Mouse (Mus musculus): Measurements from ENCODE around the gene Psmb7. TPM values are rescaled to one million over a fixed set of nuclear protein-coding genes. Genes with fewer than 3 reads are reported as not detected.

Psmb7 gene
- total RNA-seq, 2 experiments from 2014 or later, result 213 to 217 TPM

DNA sequence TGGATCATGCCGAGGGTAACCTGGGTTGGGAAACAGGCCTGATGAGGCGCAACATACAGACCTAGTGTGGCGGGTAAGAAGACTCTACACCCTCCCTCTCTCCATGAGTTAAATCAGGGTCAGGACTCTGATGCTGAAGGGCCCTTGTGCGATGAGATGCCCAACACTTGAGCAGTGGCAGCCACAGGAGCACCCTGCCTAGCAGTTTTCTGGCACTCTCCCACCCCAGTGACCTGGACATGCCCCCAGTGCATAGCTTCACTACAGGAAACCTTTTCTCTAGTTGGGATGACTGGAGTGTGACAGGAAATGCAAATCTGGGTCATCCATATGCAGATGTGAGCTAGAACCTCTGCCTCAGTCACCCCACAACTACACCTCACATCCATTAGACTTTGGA, 88.2 kb downstream of the Psmb7 start:
- intact Hi-C loops (cut with DNase I), result no loop called here
- DNase-seq (ENCODE audit: low spot score in 2 of 2), result no peak

DNA sequence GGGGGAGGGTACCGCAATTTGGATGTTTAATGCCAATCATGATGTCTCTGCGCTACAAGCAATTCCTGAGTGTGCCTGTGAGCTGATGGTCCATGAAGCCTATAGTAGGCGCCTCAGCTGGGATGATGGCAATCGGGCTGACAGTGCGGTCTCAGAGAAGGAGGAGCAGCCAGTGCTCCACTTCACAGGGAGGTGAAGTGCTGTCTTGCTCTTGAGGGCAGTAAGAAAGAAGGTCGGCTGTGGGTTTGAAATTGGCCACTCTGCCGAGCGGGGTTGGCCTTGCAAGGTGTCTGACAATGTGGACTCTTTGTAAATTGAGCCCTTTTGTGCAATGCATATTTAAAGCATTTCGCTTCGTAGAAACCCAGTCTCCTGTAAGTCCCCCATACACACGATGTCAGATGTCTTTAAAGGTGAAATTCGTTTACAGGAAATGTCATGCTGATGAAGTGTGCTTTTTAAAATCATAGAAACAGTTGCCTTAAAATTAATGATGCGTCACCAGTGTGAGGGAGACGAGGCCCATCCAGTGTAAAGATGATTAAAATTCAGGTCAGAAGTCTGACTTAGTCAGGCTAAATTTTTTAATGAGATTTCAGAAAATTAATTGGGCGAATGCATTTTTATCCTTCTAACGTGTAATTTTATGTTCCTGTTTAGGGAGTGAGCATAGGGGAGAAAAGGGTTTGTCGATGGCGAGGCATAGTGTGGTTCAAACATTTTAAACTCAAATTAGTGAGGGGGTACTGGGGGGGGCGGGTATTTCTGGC, 89.5 kb downstream of the Psmb7 start:
- no peak for DNase-seq (ENCODE audit: low spot score in 2 of 2)
- intact Hi-C loops (cut with DNase I), result no loop called here

DNA sequence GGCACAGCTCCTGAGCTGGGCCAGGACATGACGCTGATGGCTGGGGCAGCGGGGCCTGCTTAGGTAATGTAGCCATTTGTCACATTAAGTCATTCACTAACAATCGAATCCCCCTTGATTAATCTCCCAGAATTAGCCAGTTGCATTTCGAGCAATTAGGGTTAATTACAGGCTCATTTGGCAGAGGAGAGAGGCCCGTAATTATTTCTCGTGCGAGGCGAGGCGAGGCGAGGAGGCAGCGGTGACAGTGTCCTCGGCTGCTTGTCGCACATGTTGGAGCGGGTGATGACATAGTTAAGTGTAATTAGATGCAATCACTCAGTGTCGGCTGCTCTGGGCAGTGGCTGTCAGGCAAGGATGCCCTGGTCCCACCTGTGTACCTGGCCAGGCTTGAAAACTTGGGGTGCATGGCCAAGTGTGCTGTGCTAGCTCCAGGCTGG, 91.9 kb downstream of the Psmb7 start:
- intact Hi-C loops (cut with DNase I), result no loop called here
- no peak for DNase-seq (ENCODE audit: low spot score in 2 of 2)

DNA sequence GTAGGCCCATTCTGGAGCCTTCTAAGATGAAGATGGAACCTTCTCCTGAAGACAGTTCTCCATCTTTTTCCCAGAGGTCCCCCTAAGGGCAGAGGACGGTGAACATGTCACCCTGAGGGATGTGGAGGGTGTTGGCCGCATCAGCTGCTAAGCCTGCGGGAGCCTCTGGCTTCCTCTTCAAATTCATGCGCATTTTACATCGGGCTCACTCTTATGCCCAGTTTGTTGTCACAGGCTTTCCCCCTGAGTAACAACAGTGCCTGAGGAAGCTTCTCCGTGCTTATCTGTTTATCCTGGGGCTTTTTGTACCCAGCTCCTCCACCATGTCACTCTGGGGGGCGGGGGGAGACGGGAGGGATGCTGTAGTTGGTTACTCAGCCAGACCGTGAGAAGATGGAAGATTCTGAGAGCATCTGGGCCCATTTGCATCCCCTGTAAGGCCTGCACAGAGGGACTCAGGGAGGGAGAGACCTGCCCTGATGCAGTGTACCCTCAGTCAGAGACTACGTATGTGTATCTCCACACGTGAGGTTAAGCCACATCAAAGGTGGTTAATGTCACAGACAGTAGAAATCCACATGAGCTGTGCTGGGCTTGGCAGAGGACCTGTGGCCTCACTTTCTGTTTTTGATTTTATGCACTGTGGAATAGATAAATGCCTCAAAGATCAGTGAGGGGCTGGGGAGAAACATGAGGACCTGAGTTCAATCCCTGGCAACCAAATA, 95.9 kb downstream of the Psmb7 start:
- intact Hi-C loops (cut with DNase I), result no loop called here
- no peak for DNase-seq (ENCODE audit: low spot score in 2 of 2)

DNA sequence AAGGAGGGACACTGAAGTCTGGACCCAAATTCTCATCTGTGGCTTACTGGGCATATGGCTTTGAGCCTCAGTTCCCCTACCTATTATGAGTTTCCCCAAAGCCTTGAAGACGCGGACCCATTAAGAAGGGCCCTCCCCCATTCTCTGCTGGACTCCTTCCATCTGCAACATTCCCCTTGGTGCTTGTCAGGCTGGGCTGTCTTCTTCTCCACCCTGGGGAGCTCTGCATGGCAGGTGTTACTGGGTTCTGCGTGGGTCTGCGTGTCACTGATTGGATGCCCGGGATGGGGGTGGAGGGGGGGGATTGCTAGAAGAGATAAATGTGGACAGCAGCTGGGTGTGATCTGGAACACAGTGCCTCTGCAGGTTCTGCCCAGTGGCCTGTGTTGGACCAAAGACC, 97.1 kb downstream of the Psmb7 start:
- no peak for DNase-seq (ENCODE audit: low spot score in 2 of 2)
- intact Hi-C loops (cut with DNase I), result no loop called here

DNA sequence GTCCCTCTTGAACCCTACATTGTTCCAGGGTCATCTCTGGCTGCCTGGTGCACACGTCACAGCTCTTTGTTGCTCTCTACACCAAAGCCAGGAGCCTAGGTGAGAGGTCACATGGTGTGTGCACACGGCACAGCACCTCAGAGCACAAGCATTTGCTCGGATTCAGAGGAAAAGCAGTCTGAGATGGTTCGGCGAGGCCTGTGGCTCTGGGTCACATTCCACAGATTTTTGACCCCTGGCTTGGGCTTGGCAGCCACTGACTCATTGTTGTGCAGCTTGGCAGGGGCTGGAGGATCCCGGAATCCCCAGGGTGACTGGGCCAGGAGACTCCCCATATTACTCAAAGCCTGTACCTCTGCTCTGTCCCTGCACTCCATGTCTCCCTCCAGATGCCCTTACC, 97.7 kb downstream of the Psmb7 start:
- intact Hi-C loops (cut with DNase I), result no loop called here
- no peak for DNase-seq (ENCODE audit: low spot score in 2 of 2)

DNA sequence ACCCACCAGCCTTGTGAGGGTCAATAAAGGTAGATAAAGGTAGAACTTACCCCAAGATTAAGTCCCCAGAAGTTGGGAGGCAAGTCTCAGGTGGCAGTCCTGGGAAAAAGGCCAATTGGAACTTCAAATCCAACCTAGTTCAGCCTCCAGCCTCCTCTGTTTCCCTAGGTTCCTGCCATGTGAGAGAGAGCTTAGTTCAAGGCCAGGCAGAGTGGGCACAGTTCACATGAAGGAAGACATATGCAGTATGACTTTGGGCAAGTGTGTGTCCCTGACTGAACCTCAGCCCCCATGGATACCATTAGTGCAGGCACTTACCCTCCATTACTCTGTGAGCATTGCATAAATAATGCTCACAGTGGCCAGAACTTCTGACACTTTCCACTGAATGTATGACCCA, 98.2 kb downstream of the Psmb7 start:
- intact Hi-C loops (cut with DNase I), result no loop called here
- DNase-seq (ENCODE audit: low spot score in 2 of 2), result no peak

DNA sequence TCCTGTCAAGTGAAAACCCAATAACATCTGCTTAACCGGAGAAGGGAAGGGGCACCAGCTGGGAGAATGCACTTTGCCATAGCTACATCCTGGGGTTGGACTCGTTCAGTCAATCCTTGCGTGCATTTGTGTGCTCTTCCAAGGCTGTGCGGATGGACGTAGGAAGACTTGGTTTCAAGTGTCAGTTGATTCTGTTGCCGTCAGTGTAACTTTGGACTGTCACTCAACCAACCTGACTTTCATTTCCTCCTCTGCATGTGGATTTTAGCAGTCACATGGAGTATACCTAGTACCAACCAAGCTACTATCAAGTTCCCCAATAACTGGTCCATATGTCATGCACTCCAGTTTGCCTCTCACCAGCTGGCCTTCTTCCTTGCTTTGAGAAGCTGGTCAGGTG, 98.9 kb downstream of the Psmb7 start:
- intact Hi-C loops (cut with DNase I), result no loop called here
- DNase-seq (ENCODE audit: low spot score in 2 of 2), result no peak

DNA sequence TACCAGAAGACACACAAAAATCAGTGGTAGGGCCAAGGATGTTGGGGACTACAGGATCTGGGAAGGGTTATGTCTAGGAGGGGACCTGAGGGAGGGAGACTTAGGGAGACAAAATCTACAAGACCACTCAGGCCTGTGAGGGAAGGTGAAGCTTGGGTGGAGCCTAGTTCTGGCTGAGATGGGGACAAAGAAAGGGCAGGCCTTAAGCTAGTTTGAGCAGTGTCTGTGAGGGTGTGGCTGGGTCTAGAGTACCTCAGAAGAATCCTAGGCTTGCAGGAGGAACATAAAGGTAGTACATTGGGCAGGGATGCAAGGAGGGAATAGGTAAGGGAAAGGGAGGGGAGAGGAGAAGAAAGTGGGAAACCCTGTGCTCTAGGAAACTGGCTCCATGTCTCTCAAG, 99.5 kb downstream of the Psmb7 start:
- no peak for DNase-seq (ENCODE audit: low spot score in 2 of 2)
- intact Hi-C loops (cut with DNase I), result no loop called here

DNA sequence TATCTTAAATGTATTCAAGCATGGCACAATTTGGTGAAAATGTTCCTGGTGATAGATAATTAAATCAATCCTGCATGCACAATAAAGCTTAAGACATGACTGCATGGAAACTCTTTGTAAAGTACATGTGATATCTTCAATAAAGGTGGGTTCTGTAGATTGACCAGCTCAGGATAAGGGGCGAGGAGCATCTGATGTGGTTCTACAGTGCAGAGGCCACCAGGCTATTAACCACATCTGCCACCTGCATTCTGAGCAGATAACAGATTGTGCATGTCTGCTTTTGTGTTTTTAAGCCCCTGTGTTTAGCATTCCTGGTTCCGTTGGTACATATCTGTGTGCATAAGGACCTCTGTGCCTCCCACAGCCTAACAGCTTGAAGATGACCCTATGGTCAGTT, 100.7 kb downstream of the Psmb7 start:
- intact Hi-C loops (cut with DNase I), result no loop called here

DNA sequence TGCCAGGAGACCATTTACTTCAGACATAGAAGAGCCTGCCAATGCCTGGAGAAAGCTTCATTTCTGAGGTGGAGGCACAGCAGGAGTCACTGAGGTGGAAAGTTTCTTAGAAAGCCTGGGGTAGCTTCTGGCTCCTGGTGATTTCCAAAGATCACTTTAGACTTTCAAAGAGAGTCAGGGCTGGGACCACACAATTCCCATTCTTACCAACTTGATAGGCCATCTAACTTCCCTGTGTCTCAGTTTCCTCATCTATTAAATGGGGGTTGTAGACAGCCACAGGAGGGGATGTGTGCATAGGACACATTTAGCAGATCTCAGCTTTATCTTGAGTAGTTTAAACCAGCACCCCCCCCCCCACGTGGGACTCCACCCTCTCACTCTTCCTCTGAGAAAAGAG, 101.5 kb downstream of the Psmb7 start:
- intact Hi-C loops (cut with DNase I), result no loop called here

More for the DNA sequence above, 100.7 kb downstream of the Psmb7 start:
- DNase-seq (ENCODE audit: low spot score in 2 of 2), result no peak

DNA sequence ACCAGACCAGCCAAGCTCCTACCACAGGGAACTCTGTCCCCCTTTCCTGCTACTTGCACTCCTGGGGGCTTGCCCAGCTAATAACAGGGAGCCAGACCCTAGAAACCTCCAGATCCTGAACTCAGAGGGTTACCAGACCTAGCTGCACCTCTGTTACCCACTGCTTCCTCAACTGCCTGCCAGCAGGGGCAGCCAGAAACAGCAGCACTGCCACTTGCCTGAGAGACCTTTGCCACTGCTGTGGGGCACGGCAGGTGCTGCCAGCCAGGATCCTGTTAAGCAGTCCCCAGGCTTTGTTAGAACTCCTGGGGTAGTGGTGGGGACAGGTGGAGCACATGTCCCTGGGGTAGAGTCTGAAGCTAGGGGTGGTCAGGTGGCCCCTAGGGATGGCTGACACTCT, 102.3 kb downstream of the Psmb7 start:
- no peak for DNase-seq (ENCODE audit: low spot score in 2 of 2)
- intact Hi-C loops (cut with DNase I), result no loop called here

More for the DNA sequence above, 101.5 kb downstream of the Psmb7 start:
- DNase-seq (ENCODE audit: low spot score in 2 of 2), result no peak

DNA sequence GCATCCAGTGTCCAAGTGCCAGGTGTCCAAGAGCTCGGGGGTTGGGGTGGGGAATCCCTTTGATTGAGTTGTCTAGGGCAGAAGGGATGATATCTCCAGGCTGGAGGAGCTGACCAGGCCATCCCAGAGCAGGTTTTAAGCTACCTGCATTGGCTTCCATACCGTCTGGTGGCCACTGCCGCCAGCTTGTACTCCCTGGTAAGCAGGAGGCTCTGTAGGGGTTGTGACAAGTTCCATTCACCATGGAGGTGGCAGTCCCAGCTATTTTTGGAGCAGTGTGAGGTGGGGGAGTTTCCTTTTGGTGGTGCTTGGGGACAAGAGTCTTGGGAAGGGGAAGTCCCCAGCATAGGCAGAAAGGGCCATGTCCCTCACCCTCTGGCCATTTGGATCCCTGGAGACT, 102.8 kb downstream of the Psmb7 start:
- intact Hi-C loops (cut with DNase I), result no loop called here
- no peak for DNase-seq (ENCODE audit: low spot score in 2 of 2)

DNA sequence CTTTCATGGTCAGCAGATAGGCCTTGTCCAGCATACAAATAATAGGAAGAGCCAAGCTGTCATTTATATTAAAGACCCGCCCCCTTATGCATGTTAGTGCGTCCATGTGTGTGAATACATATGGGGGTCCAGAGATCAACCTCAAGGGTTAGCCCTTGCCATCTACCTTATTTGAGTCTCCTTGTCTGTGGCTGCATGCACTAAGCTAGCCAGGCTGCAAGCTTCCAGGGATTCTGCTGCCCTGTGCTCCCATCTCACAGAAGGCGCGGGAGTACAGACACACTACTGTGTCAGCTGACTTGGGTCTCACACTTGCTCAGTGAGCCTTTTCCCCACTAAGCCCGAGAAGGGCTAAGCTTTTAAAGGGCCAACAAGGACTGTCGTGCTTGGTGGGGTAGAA, 103.2 kb downstream of the Psmb7 start:
- DNase-seq (ENCODE audit: low spot score in 2 of 2), result no peak
- intact Hi-C loops (cut with DNase I), result no loop called here

DNA sequence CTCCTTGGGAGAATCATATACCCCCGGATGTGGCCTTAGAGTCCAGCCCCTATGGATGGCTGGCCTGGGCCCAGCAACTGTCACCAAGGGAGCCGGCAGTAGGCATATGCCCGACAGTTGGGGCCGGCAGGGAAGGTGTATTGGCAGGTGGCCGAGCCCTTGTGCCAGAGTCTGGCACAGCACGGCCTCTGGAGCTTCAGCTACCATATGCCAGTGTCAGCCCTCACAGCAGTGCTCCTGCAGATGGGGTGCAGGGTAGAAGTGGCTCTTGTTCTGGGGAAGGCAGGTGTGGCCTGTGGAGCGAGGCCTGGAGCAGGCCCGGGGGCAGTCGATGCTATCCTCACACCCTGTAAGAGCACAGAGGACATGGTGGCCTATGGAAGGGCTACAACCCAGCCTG, 104.2 kb downstream of the Psmb7 start:
- intact Hi-C loops (cut with DNase I), result no loop called here

More for the DNA sequence above, 104.2 kb downstream of the Psmb7 start:
- DNase-seq (ENCODE audit: low spot score in 2 of 2), result no peak

Small RNAs within 50 kb of the gene (microRNA-seq; reads per million reads assigned to microRNA genes)
- gene Gm27634, result 0 reads per million in 2 experiments

Other genes with a start within 250 kb of the Psmb7 start
- gene Nek6, start 132.4 kb downstream of the Psmb7 start, total RNA-seq (2021), result 10 to 100 TPM; 29.4 to 29.8 TPM
- gene Nr5a1, start 70.5 kb upstream of the Psmb7 start, total RNA-seq (2021), result not detected

All from left cerebral cortex, postnatal 25 days (tissue).